Mouse (Mus musculus): Measurements from ENCODE around the gene Mast3. TPM values are rescaled to one million over a fixed set of nuclear protein-coding genes. Genes with fewer than 3 reads are reported as not detected.

Mast3 gene
- polyA plus RNA-seq (2016; fragmentation: Nextera tagmentation; extraction: Ambion mirVana), result 13.7 and 13.9 TPM in 2 replicates

- peaks cover 12% of the 10 kb centered on the region for H3K4me1 ChIP-seq
- H3K27ac ChIP-seq, result no peak within 1 kb of the TSS
- no peaks in the 10 kb centered on the region for H3K9me3 ChIP-seq
- peaks cover 53% of the 10 kb centered on the region for H3K27me3 ChIP-seq
- WGBS, result 2% methylated on average over 45 of the region's 45 CpGs
- no peaks in the 10 kb centered on the region for H3K36me3 ChIP-seq
- peak within 1 kb of the TSS; percentile 44 for H3K4me3 ChIP-seq
- H3K9ac ChIP-seq, result peak within 1 kb of the TSS; percentile 47
- peak within 1 kb of the TSS; percentile 81 for H3K4me2 ChIP-seq (replicated peaks)
- ATAC-seq (ENCODE audit: insufficient number of reproducible peaks, insufficient read depth, low FRiP score, low TSS enrichment), result peak; percentile 82
Measured at GRCm38 (mm10) chr8:70804481-70805206, at the start of gene Mast3. Mast3 (minus strand) TSS chr8:70805054.

GRCm38 (mm10) chr8:70853863-70854262 lies 49.0 kb upstream of the Mast3 start:
- ATAC-seq (ENCODE audit: insufficient number of reproducible peaks, insufficient read depth, low FRiP score, low TSS enrichment), result no peak
- H3K36me3 ChIP-seq, result no peaks in the 10 kb centered on the region
- H3K9ac ChIP-seq, result no peak overlapping the region
- 83% methylated on average over 2 of the region's 2 CpGs for WGBS
- no peaks in the 10 kb centered on the region for H3K9me3 ChIP-seq
- H3K4me1 ChIP-seq, result peaks cover 17% of the 10 kb centered on the region
- H3K4me3 ChIP-seq, result no peak overlapping the region
- H3K27me3 ChIP-seq, result no peaks in the 10 kb centered on the region; the same call in 1 of the 2 replicates
- H3K4me2 ChIP-seq (replicated peaks), result no peak overlapping the region
- no peak overlapping the region for H3K27ac ChIP-seq

- H3K27me3 ChIP-seq, result no peaks in the 10 kb centered on the region; the same call in 1 of the 2 replicates
- no peak overlapping the region for H3K4me3 ChIP-seq
- WGBS, result 90% methylated on average over 41 of the region's 41 CpGs
- H3K36me3 ChIP-seq, result no peaks in the 10 kb centered on the region
- no peak for ATAC-seq (ENCODE audit: insufficient number of reproducible peaks, insufficient read depth, low FRiP score, low TSS enrichment)
- H3K4me2 ChIP-seq (replicated peaks), result no peak overlapping the region
- no peak overlapping the region for H3K9ac ChIP-seq
- H3K4me1 ChIP-seq, result peaks cover 12% of the 10 kb centered on the region
- no peak overlapping the region for H3K27ac ChIP-seq
- no peaks in the 10 kb centered on the region for H3K9me3 ChIP-seq
Measured at GRCm38 (mm10) chr8:70852595-70853231, 47.9 kb upstream of the Mast3 start.

GRCm38 (mm10) chr8:70851837-70852236 lies 47.0 kb upstream of the Mast3 start:
- Histone ChIP-seq H3K27ac (no peak overlapping the region), H3K4me3 (no peak overlapping the region)

GRCm38 (mm10) chr8:70850947-70851346 lies 46.1 kb upstream of the Mast3 start:
- H3K4me3 ChIP-seq, result no peak overlapping the region
- H3K9ac ChIP-seq, result no peak overlapping the region
- WGBS, result 80% methylated on average over 4 of the region's 4 CpGs
- no peaks in the 10 kb centered on the region for H3K9me3 ChIP-seq
- no peak for ATAC-seq (ENCODE audit: insufficient number of reproducible peaks, insufficient read depth, low FRiP score, low TSS enrichment)
- H3K27ac ChIP-seq, result no peak overlapping the region
- H3K36me3 ChIP-seq, result no peaks in the 10 kb centered on the region
- H3K4me1 ChIP-seq, result no peaks in the 10 kb centered on the region
- H3K27me3 ChIP-seq, result no peaks in the 10 kb centered on the region; the same call in 1 of the 2 replicates
- no peak overlapping the region for H3K4me2 ChIP-seq (replicated peaks)

More at GRCm38 (mm10) chr8:70851837-70852236, 47.0 kb upstream of the Mast3 start:
- H3K4me2 ChIP-seq (replicated peaks), result no peak overlapping the region
- whole genome bisulfite sequencing, result 52% methylated on average over 6 of the region's 6 CpGs
- ATAC-seq (ENCODE audit: insufficient number of reproducible peaks, insufficient read depth, low FRiP score, low TSS enrichment), result no peak
- no peaks in the 10 kb centered on the region; the same call in 1 of the 2 replicates for H3K27me3 ChIP-seq
- H3K36me3 ChIP-seq, result no peaks in the 10 kb centered on the region
- H3K9me3 ChIP-seq, result no peaks in the 10 kb centered on the region
- H3K4me1 ChIP-seq, result peaks cover 5% of the 10 kb centered on the region
- no peak overlapping the region for H3K9ac ChIP-seq

GRCm38 (mm10) chr8:70850132-70850845 lies 45.4 kb upstream of the Mast3 start:
- no peak overlapping the region for H3K27ac ChIP-seq
- H3K36me3 ChIP-seq, result no peaks in the 10 kb centered on the region
- WGBS, result 73% methylated on average over 7 of the region's 7 CpGs
- no peak overlapping the region for H3K9ac ChIP-seq
- no peaks in the 10 kb centered on the region; the same call in 1 of the 2 replicates for H3K27me3 ChIP-seq
- ATAC-seq (ENCODE audit: insufficient number of reproducible peaks, insufficient read depth, low FRiP score, low TSS enrichment), result no peak
- no peak overlapping the region for H3K4me3 ChIP-seq
- H3K9me3 ChIP-seq, result no peaks in the 10 kb centered on the region
- H3K4me2 ChIP-seq (replicated peaks), result no peak overlapping the region
- H3K4me1 ChIP-seq, result no peaks in the 10 kb centered on the region

- Histone ChIP-seq H3K4me3 (no peak overlapping the region), H3K4me2 (replicated peaks) (no peak overlapping the region), H3K36me3 (no peaks in the 10 kb centered on the region), H3K27me3 (no peaks in the 10 kb centered on the region), H3K27ac (no peak overlapping the region), H3K9ac (no peak overlapping the region), H3K4me1 (no peaks in the 10 kb centered on the region), H3K9me3 (no peaks in the 10 kb centered on the region)
- ATAC-seq (ENCODE audit: insufficient number of reproducible peaks, insufficient read depth, low FRiP score, low TSS enrichment), result no peak
- WGBS, result 86% methylated on average over 3 of the region's 3 CpGs
Measured at GRCm38 (mm10) chr8:70849333-70849990, 44.6 kb upstream of the Mast3 start.

- Histone ChIP-seq H3K27ac (no peak overlapping the region), H3K9ac (no peak overlapping the region), H3K36me3 (no peaks in the 10 kb centered on the region), H3K4me1 (no peaks in the 10 kb centered on the region), H3K4me3 (no peak overlapping the region), H3K9me3 (no peaks in the 10 kb centered on the region), H3K4me2 (replicated peaks) (no peak overlapping the region), H3K27me3 (no peaks in the 10 kb centered on the region)
- ATAC-seq (ENCODE audit: insufficient number of reproducible peaks, insufficient read depth, low FRiP score, low TSS enrichment), result no peak
- WGBS, result 52% methylated on average over 15 of the region's 15 CpGs
Measured at GRCm38 (mm10) chr8:70846371-70847154, 41.7 kb upstream of the Mast3 start.

GRCm38 (mm10) chr8:70845108-70845507 lies 40.3 kb upstream of the Mast3 start:
- no peaks in the 10 kb centered on the region for H3K27me3 ChIP-seq
- H3K9ac ChIP-seq, result no peak overlapping the region
- no peaks in the 10 kb centered on the region for H3K4me1 ChIP-seq
- no peak overlapping the region for H3K4me3 ChIP-seq
- H3K9me3 ChIP-seq, result no peaks in the 10 kb centered on the region
- no peak overlapping the region for H3K4me2 ChIP-seq (replicated peaks)
- H3K27ac ChIP-seq, result no peak overlapping the region
- no peak for ATAC-seq (ENCODE audit: insufficient number of reproducible peaks, insufficient read depth, low FRiP score, low TSS enrichment)
- 43% methylated on average over 5 of the region's 5 CpGs for WGBS
- no peaks in the 10 kb centered on the region for H3K36me3 ChIP-seq

- H3K9ac ChIP-seq, result 0 out of 2 replicates have a peak overlapping the region, but pooled peaks have one; percentile 2
- H3K36me3 ChIP-seq, result no peaks in the 10 kb centered on the region
- no peak for ATAC-seq (ENCODE audit: insufficient number of reproducible peaks, insufficient read depth, low FRiP score, low TSS enrichment)
- no peak overlapping the region for H3K27ac ChIP-seq
- no peak overlapping the region for H3K4me3 ChIP-seq
- no peak overlapping the region for H3K4me2 ChIP-seq (replicated peaks)
- H3K4me1 ChIP-seq, result no peaks in the 10 kb centered on the region
- no peaks in the 10 kb centered on the region for H3K9me3 ChIP-seq
- no peaks in the 10 kb centered on the region for H3K27me3 ChIP-seq
- 0% methylated on average over 6 of the region's 6 CpGs for WGBS
Measured at GRCm38 (mm10) chr8:70844523-70844922, 39.7 kb upstream of the Mast3 start.

- Histone ChIP-seq H3K27me3 (no peaks in the 10 kb centered on the region), H3K4me2 (replicated peaks) (no peak overlapping the region), H3K4me1 (no peaks in the 10 kb centered on the region), H3K4me3 (no peak overlapping the region), H3K9me3 (no peaks in the 10 kb centered on the region), H3K36me3 (no peaks in the 10 kb centered on the region), H3K27ac (no peak overlapping the region), H3K9ac (0 out of 2 replicates have a peak overlapping the region, but pooled peaks have one; percentile 2)
- ATAC-seq (ENCODE audit: insufficient number of reproducible peaks, insufficient read depth, low FRiP score, low TSS enrichment), result no peak
- WGBS, result 88% methylated on average over 8 of the region's 8 CpGs
Measured at GRCm38 (mm10) chr8:70843941-70844340, 39.1 kb upstream of the Mast3 start.

All from embryonic facial prominence, embryonic 12.5 days (tissue).